7 mouse cellular contexts compared by ENCODE assay signal in genomic region chr13:34149463-34150176, GRCm38 (mm10). TPM values are rescaled to one million over a fixed set of nuclear protein-coding genes. Genes with fewer than 3 reads are reported as not detected.
DNase-seq lines count a peak whose midpoint lies in the region; ATAC-seq and TF ChIP-seq lines count a peak whose summit lies in the region.

No protein-coding gene starts in this region.

- DNase-seq in lung, postnatal 4 days: no peak
- DNase-seq in B cell, adult 2 months: no peak
- DNase-seq in adrenal gland, adult 8-10 months: no peak

- TF ChIP-seq CTCF in olfactory bulb, adult 2 months (IDR thresholded peaks at IDR 0.05; ENCODE audit: insufficient read depth, low read depth, low read length): no peak

- peak overlapping the region; percentile 66 for H3K4me2 ChIP-seq in lung, embryonic 15.5 days
- peak overlapping the region; percentile 62 for H3K4me2 ChIP-seq in forebrain, embryonic 15.5 days (replicated peaks)
- peak overlapping the region; percentile 70 for H3K4me2 ChIP-seq in limb, embryonic 13.5 days (replicated peaks)

- H3K4me3 ChIP-seq in lung, embryonic 15.5 days: peak overlapping the region; percentile 49
- peak overlapping the region; percentile 42 for H3K4me3 ChIP-seq in forebrain, embryonic 15.5 days
- peak overlapping the region; percentile 47 for H3K4me3 ChIP-seq in limb, embryonic 13.5 days
- H3K4me3 ChIP-seq in olfactory bulb, adult 2 months (ENCODE audit: insufficient read depth, low read depth, low read length): peak overlapping the region; percentile 56; the same call in 1 of the 2 replicates

- H3K9ac ChIP-seq in lung, embryonic 15.5 days: 0 out of 2 replicates have a peak overlapping the region, but pooled peaks have one; percentile 41
- H3K9ac ChIP-seq in forebrain, embryonic 15.5 days (replicated peaks): peak overlapping the region; percentile 77
- H3K9ac ChIP-seq in limb, embryonic 13.5 days: peak overlapping the region; percentile 68; the same call in 1 of the 2 replicates

- H3K27ac ChIP-seq in lung, embryonic 15.5 days: no peak overlapping the region; the same call in 1 of the 2 replicates
- peak overlapping the region; percentile 99 for H3K27ac ChIP-seq in forebrain, embryonic 15.5 days (replicated peaks)
- peak overlapping the region; percentile 69; the same call in 1 of the 2 replicates for H3K27ac ChIP-seq in limb, embryonic 13.5 days
- H3K27ac ChIP-seq in olfactory bulb, adult 2 months (ENCODE audit: insufficient read depth, low read depth, low read length): peak overlapping the region; percentile 86

- peaks cover 31% of the 10 kb centered on the region for H3K4me1 ChIP-seq in lung, embryonic 15.5 days
- peaks cover 50% of the 10 kb centered on the region for H3K4me1 ChIP-seq in forebrain, embryonic 15.5 days
- peaks cover 34% of the 10 kb centered on the region for H3K4me1 ChIP-seq in limb, embryonic 13.5 days
- peaks cover 9% of the 10 kb centered on the region for H3K4me1 ChIP-seq in olfactory bulb, adult 2 months (ENCODE audit: control insufficient read depth, insufficient read depth, low read length)

- TF ChIP-seq POLR2A in olfactory bulb, adult 2 months (IDR thresholded peaks at IDR 0.05; ENCODE audit: insufficient read depth, low read depth, low read length): no peak

- no peak for ATAC-seq in lung, embryonic 15.5 days (ENCODE audit: borderline replicate concordance, extremely low read depth, low FRiP score, low TSS enrichment)
- ATAC-seq in forebrain, embryonic 15.5 days (replicated peaks): no peak
- ATAC-seq in limb, embryonic 13.5 days (ENCODE audit: low FRiP score, low read depth): no peak

- H3K36me3 ChIP-seq in lung, embryonic 15.5 days: no peaks in the 10 kb centered on the region
- no peaks in the 10 kb centered on the region for H3K36me3 ChIP-seq in forebrain, embryonic 15.5 days
- no peaks in the 10 kb centered on the region for H3K36me3 ChIP-seq in limb, embryonic 13.5 days

- H3K27me3 ChIP-seq in lung, embryonic 15.5 days: no peaks in the 10 kb centered on the region
- H3K27me3 ChIP-seq in forebrain, embryonic 15.5 days: no peaks in the 10 kb centered on the region
- no peaks in the 10 kb centered on the region for H3K27me3 ChIP-seq in limb, embryonic 13.5 days

- 47% methylated on average over 5 of the region's 5 CpGs for WGBS in lung, embryonic 15.5 days
- WGBS in forebrain, embryonic 15.5 days: 35% methylated on average over 5 of the region's 5 CpGs
- WGBS in limb, embryonic 13.5 days: 57% methylated on average over 5 of the region's 5 CpGs
- 43% methylated on average over 5 of the region's 5 CpGs for WGBS in olfactory bulb, adult 2 months

- no peaks in the 10 kb centered on the region for H3K9me3 ChIP-seq in lung, embryonic 15.5 days
- H3K9me3 ChIP-seq in forebrain, embryonic 15.5 days: no peaks in the 10 kb centered on the region
- no peaks in the 10 kb centered on the region for H3K9me3 ChIP-seq in limb, embryonic 13.5 days

RNA-seq across cellular contexts. Expression of gene Psmg4, which starts 13.1 kb away (rescaled TPM):
- polyA plus RNA-seq in lung, embryonic 15.5 days (2015; fragmentation: Nextera tagmentation; extraction: Ambion mirVana): 64.3 and 72.7 TPM in 2 replicates
- polyA plus RNA-seq in forebrain, embryonic 15.5 days (2015; fragmentation: Nextera tagmentation; extraction: Ambion mirVana): 97.3 and 105 TPM in 2 replicates
- polyA plus RNA-seq in limb, embryonic 13.5 days (2015; fragmentation: Nextera tagmentation; extraction: Ambion mirVana): 95.7 and 97.2 TPM in 2 replicates
- polyA plus RNA-seq in olfactory bulb, adult 2 months (2012; ENCODE audit: insufficient read depth, insufficient read length, low replicate concordance, missing spikeins): not detected in 2 replicates
- total RNA-seq in adrenal gland, adult 8-10 months (2022): 10 to 100 TPM; 28.6 to 39.3 (median 31.2) TPM

RNA-seq across cellular contexts. Expression of gene Tubb2b, which starts 19.4 kb away (rescaled TPM):
- 18.0 and 19.7 TPM in 2 replicates for polyA plus RNA-seq in lung, embryonic 15.5 days (2015; fragmentation: Nextera tagmentation; extraction: Ambion mirVana)
- 920 and 926 TPM in 2 replicates for polyA plus RNA-seq in forebrain, embryonic 15.5 days (2015; fragmentation: Nextera tagmentation; extraction: Ambion mirVana)
- 40.1 and 42.0 TPM in 2 replicates for polyA plus RNA-seq in limb, embryonic 13.5 days (2015; fragmentation: Nextera tagmentation; extraction: Ambion mirVana)
- polyA plus RNA-seq in olfactory bulb, adult 2 months (2012; ENCODE audit: insufficient read depth, insufficient read length, low replicate concordance, missing spikeins): not detected in 2 replicates
- total RNA-seq in adrenal gland, adult 8-10 months (2022): 1 to 10 TPM in 3 of 4 experiments, under 1 TPM in 1; 0.81 to 3.5 (median 1.5) TPM

Comparison
In these comparisons a context has a peak if more than half of its experiments do, and no peak if none do; other contexts are left out.
1. RNA of gene Psmg4, which starts 13.1 kb away (polyA plus RNA-seq): 97.3 to 105 TPM in forebrain, embryonic 15.5 days, 95.7 to 97.2 TPM in limb, embryonic 13.5 days and 64.3 to 72.7 TPM in lung, embryonic 15.5 days; not detected in olfactory bulb, adult 2 months; every median in the first group is over 10 times any median in the second.
2. Peak in every context shown above with its lines, with median percentiles within 50 percentile points of each other: H3K4me2 ChIP-seq, H3K4me3 ChIP-seq and H3K9ac ChIP-seq.